ENCODE assay signal across 1 mouse cellular context in the genomic region with DNA sequence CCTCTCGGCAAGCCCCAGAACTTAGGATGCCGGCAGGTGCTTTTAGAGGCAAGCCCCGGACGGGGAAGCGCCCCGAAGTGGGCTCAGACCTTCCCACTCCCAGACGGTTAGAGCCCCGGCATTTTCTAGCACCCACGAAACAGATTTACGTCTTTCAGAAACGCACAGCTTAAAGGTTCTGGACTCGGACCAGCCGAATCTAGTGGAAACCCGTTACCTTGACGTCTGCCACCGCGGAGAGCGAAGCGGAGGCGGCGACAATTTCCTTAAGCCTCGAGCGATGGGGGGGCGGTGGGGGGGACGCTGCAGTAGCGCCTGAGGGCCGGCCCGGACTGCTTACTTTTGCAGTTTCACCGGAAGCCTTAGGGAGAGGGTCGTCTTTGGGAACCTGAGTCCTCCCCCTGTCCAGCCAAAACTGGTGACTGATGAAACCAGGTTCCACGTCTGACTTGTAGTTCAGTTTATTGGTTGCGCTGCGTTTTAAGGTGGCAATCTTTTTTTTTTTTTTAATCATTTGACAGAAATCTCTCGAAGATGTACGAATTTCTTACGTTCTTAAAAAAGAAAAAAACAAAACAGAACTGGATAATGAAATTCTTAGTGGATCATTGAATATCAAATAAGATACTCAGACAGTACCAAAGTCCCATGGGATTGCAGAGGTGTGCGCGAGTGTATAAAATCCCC.
A peak's percentile ranks its signal among the peaks of the same experiment; 100 is the strongest.
TF ChIP-seq lines count a peak whose summit lies in the region.

No protein-coding gene starts in this region.

TF ChIP-seq in CH12.LX, 34 proteins besides CTCF, POLR2A, EP300 and RAD21 (continued from another document):
- TF ChIP-seq SIN3A (IDR thresholded peaks at IDR 0.05; ENCODE audit: low read length) (peak; percentile 59), ETS1 (conservative IDR thresholded peaks at IDR 0.05; ENCODE audit: low read depth, low read length) (peak; percentile 39; the same call in 1 of the 2 replicates), USF2 (conservative IDR thresholded peaks at IDR 0.05; ENCODE audit: low read depth, low read length) (no peak), ZKSCAN1 (IDR thresholded peaks at IDR 0.05; ENCODE audit: borderline replicate concordance, low read depth, low read length) (no peak), CHD2 (IDR thresholded peaks at IDR 0.05; ENCODE audit: low read length) (peak; percentile 41; the same call in 1 of the 2 replicates), JUND (conservative IDR thresholded peaks at IDR 0.05; ENCODE audit: low read depth, low read length) (no peak), MXI1 (IDR thresholded peaks at IDR 0.05; ENCODE audit: low read depth, low read length) (peak; percentile 64), HCFC1 (IDR thresholded peaks at IDR 0.05; ENCODE audit: low read depth, low read length) (peak; percentile 65), TCF12 (IDR thresholded peaks at IDR 0.05; ENCODE audit: low read depth, low read length) (peak; percentile 71; the same call in 1 of the 2 replicates), ZMIZ1 (IDR thresholded peaks at IDR 0.05; ENCODE audit: low read depth, low read length) (0 out of 2 replicates have a peak, but pooled peaks have one; percentile 38), UBTF (IDR thresholded peaks at IDR 0.05; ENCODE audit: low read depth, low read length) (no peak), MAX (IDR thresholded peaks at IDR 0.05; ENCODE audit: low read length) (no peak), MYC (IDR thresholded peaks at IDR 0.05; ENCODE audit: low read depth, low read length) (no peak), JUN (IDR thresholded peaks at IDR 0.05; ENCODE audit: insufficient read depth, low read depth, low read length) (no peak), PAX5 (IDR thresholded peaks at IDR 0.05; ENCODE audit: low read length) (no peak), SMC3 (IDR thresholded peaks at IDR 0.05; ENCODE audit: low read depth, low read length) (no peak; the same call in 1 of the 2 replicates), MAZ (IDR thresholded peaks at IDR 0.05; ENCODE audit: low read depth, low read length) (0 out of 2 replicates have a peak, but pooled peaks have one; percentile 7), RCOR1 (conservative IDR thresholded peaks at IDR 0.05; ENCODE audit: low read depth, low read length) (no peak; the same call in 1 of the 2 replicates), NRF1 (IDR thresholded peaks at IDR 0.05; ENCODE audit: low read depth, low read length) (no peak), MAFK (IDR thresholded peaks at IDR 0.05; ENCODE audit: insufficient replicate concordance, low read length) (peak; percentile 68; the same call in 1 of the 2 replicates), MEF2A (IDR thresholded peaks at IDR 0.05; ENCODE audit: borderline replicate concordance, low read depth, low read length) (peak; percentile 53; the same call in 1 of the 2 replicates), E2F4 (IDR thresholded peaks at IDR 0.05; ENCODE audit: insufficient replicate concordance, low read depth, low read length) (no peak), ZC3H11A (IDR thresholded peaks at IDR 0.05; ENCODE audit: low read depth, low read length) (no peak; the same call in 1 of the 2 replicates), POLR2AphosphoS2 (IDR thresholded peaks at IDR 0.05; ENCODE audit: low read depth, low read length) (no peak)
